Mouse (Mus musculus): ENCODE data around the gene Ano6.

DNA sequence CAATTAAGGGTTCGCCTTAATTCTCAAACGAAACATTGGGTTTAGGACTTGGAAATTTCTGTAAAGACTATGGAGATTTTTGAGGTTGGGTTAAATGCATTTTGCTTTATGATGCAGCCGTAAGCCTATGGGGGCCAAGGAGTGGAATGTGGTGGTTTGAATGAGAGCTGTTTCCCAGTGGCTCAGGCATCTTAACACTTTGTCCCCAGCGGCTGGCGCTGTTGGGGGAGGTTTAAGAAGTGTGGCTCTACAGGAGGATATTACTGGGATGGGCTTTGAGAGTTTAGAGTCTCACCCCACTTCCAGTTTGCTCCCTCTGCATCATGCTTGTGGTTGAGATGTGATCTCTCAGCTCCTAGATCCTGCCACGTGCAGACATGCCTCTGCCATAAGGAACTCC lies 131.9 kb downstream of the Ano6 start:
- TF ChIP-seq CTCF (IDR thresholded peaks at IDR 0.05) (no peak), EP300 (IDR thresholded peaks at IDR 0.05) (no peak)
